Comparison of ENCODE assay signal across 16 mouse cellular contexts in genomic region chr17:71289572-71290176, GRCm38 (mm10). TPM values are rescaled to one million over a fixed set of nuclear protein-coding genes. Genes with fewer than 3 reads are reported as not detected.
DNase-seq lines count a peak whose midpoint lies in the region; ATAC-seq lines count a peak whose summit lies in the region.
"Had no signal": no experiment of that assay in that cellular context is flagged by ENCODE, and none has a peak within 500 bp of the region (broad histone marks: within the 10 kb centered on the region; RNA-seq: fewer than 3 reads in every experiment).

No protein-coding gene starts in this region.

- H3K4me3 ChIP-seq in heart, embryonic 12.5 days = no peak overlapping the region
- no peak overlapping the region for H3K4me3 ChIP-seq in liver, embryonic 12.5 days
- H3K4me3 ChIP-seq: hindbrain, embryonic 15.5 days; limb, embryonic 12.5 days had no signal

- H3K27ac ChIP-seq in heart, embryonic 12.5 days (ENCODE audit: poor library complexity, severe bottlenecking) = peak overlapping the region; percentile 85
- peak overlapping the region; percentile 97 for H3K27ac ChIP-seq in liver, embryonic 12.5 days
- H3K27ac ChIP-seq: hindbrain, embryonic 15.5 days; limb, embryonic 12.5 days had no signal

- peaks cover 79% of the 10 kb centered on the region for H3K4me1 ChIP-seq in heart, embryonic 12.5 days (replicated peaks)
- H3K4me1 ChIP-seq in liver, embryonic 12.5 days = peaks cover 100% of the 10 kb centered on the region
- H3K4me1 ChIP-seq: hindbrain, embryonic 15.5 days had no signal

- no peak overlapping the region for H3K4me2 ChIP-seq in heart, embryonic 12.5 days
- peak overlapping the region; percentile 60 for H3K4me2 ChIP-seq in liver, embryonic 12.5 days
- H3K4me2 ChIP-seq: hindbrain, embryonic 15.5 days; limb, embryonic 12.5 days had no signal

- H3K36me3 ChIP-seq in heart, embryonic 12.5 days = no peaks in the 10 kb centered on the region
- 0 out of 2 replicates have a peak, but pooled peaks cover 3% of the 10 kb centered on the region for H3K36me3 ChIP-seq in liver, embryonic 12.5 days
- H3K36me3 ChIP-seq: hindbrain, embryonic 15.5 days; limb, embryonic 12.5 days had no signal

- 29% methylated on average over 6 of the region's 6 CpGs for WGBS in heart, embryonic 12.5 days
- WGBS in liver, embryonic 12.5 days (ENCODE audit: insufficient replicate concordance) = 41% methylated on average over 6 of the region's 6 CpGs

- no peaks in the 10 kb centered on the region for H3K27me3 ChIP-seq in heart, embryonic 12.5 days (replicated peaks)
- H3K27me3 ChIP-seq in liver, embryonic 12.5 days (replicated peaks) = no peaks in the 10 kb centered on the region
- H3K27me3 ChIP-seq: hindbrain, embryonic 15.5 days; limb, embryonic 12.5 days; Patski had no signal

- no peaks in the 10 kb centered on the region for H3K9me3 ChIP-seq in heart, embryonic 12.5 days (replicated peaks)
- H3K9me3 ChIP-seq in liver, embryonic 12.5 days (replicated peaks) = no peaks in the 10 kb centered on the region
- H3K9me3 ChIP-seq: hindbrain, embryonic 15.5 days; limb, embryonic 12.5 days had no signal

- intact Hi-C loops in heart, postnatal 25 days (cut with DNase I) = no loop called here

- no peak for DNase-seq in heart, postnatal 25 days (ENCODE audit: low spot score)
- DNase-seq in 3T3-L1 (ENCODE audit: low read depth, low spot score) = peak; percentile 70
- DNase-seq in c-Kit-positive CD71-positive TER-119-positive erythroid progenitor cells, embryonic 14.5 days (ENCODE audit: low spot score) = peak; percentile 73
- DNase-seq in frontal cortex, adult 2 months (ENCODE audit: extremely low spot score in 1 of 2, low spot score in 1 of 2) = no peak
- no peak for DNase-seq in embryo, embryonic 10 days (ENCODE audit: low spot score)
- no peak for DNase-seq in frontal cortex, postnatal 10 days (ENCODE audit: low spot score in 2 of 2)
- DNase-seq: adrenal gland, postnatal 25 days; cerebellum, adult 9-10 months; kidney, postnatal 10 days; midbrain, embryonic 14.5 days; thymus, postnatal 14 days had no signal

- H3K9ac ChIP-seq in heart, embryonic 12.5 days = peak overlapping the region; percentile 17; the same call in 1 of the 2 replicates
- peak overlapping the region; percentile 29 for H3K9ac ChIP-seq in liver, embryonic 12.5 days
- H3K9ac ChIP-seq: hindbrain, embryonic 15.5 days; limb, embryonic 12.5 days had no signal

- no peak for ATAC-seq in heart, embryonic 12.5 days (ENCODE audit: insufficient number of reproducible peaks, low FRiP score)
- peak; percentile 57 for ATAC-seq in liver, embryonic 12.5 days
- ATAC-seq: Patski had no signal

RNA-seq across cellular contexts. Expression of gene Emilin2, which starts 22.1 kb away (rescaled TPM):
- 97.0 and 99.7 TPM in 2 replicates for polyA plus RNA-seq in heart, embryonic 12.5 days (2016; fragmentation: Nextera tagmentation; extraction: Ambion mirVana)
- 10 to 100 TPM; 64.3 to 73.1 TPM for total RNA-seq in heart, postnatal 25 days (2021)
- 28.9 and 31.1 TPM in 2 replicates for polyA plus RNA-seq in liver, embryonic 12.5 days (2016; fragmentation: Nextera tagmentation; extraction: Ambion mirVana)
- 1.4 and 1.6 TPM in 2 replicates for polyA plus RNA-seq in frontal cortex, adult 2 months (2012; rRNA removed)

Comparison
In these comparisons a context has a peak if more than half of its experiments do, and no peak if none do; other contexts are left out.
1. DNase-seq: peak in 3T3-L1 (single experiment) and c-Kit-positive CD71-positive TER-119-positive erythroid progenitor cells, embryonic 14.5 days (single experiment); none in heart, postnatal 25 days (single experiment), frontal cortex, adult 2 months (0 of 2), embryo, embryonic 10 days (single experiment) and frontal cortex, postnatal 10 days (0 of 2).
2. RNA of gene Emilin2, which starts 22.1 kb away (polyA plus RNA-seq): 97.0 to 99.7 TPM in heart, embryonic 12.5 days and 28.9 to 31.1 TPM in liver, embryonic 12.5 days; 1.4 to 1.6 TPM in frontal cortex, adult 2 months; every median in the first group is over 10 times any median in the second.